Mouse (Mus musculus) testis, postnatal 10 days (tissue): ENCODE data around the gene Fnip1.

Experiments
- DNase-seq: peaks from one replicate; pipeline ENCODE4 v3.0.0; 2021; ENCODE audit warnings: low spot score

Fnip1 gene

GRCm38 (mm10) chr11:54458168-54458567 lies 20.2 kb downstream of the Fnip1 start:
- no peak for DNase-seq

GRCm38 (mm10) chr11:54464557-54465244 lies 26.7 kb downstream of the Fnip1 start:
- DNase-seq = no peak

- DNase-seq = no peak
These were observed 34.2 kb downstream of the Fnip1 start for GRCm38 (mm10) chr11:54472231-54472630.

- DNase-seq = no peak
These were observed 40.4 kb downstream of the Fnip1 start for GRCm38 (mm10) chr11:54478414-54478813.

- DNase-seq = no peak
These were observed 48.0 kb downstream of the Fnip1 start for GRCm38 (mm10) chr11:54486041-54486440.

GRCm38 (mm10) chr11:54491946-54492558 lies 54.1 kb downstream of the Fnip1 start:
- DNase-seq = no peak

GRCm38 (mm10) chr11:54492559-54492958 lies 54.6 kb downstream of the Fnip1 start:
- DNase-seq = no peak

- DNase-seq = no peak
These were observed 61.8 kb downstream of the Fnip1 start for GRCm38 (mm10) chr11:54499838-54500237.

- no peak for DNase-seq
These were observed 64.7 kb downstream of the Fnip1 start for GRCm38 (mm10) chr11:54502546-54503245.

GRCm38 (mm10) chr11:54513584-54513983 lies 75.6 kb downstream of the Fnip1 start:
- no peak for DNase-seq

- no peak for DNase-seq
These were observed 84.0 kb downstream of the Fnip1 start for GRCm38 (mm10) chr11:54521927-54522528.

- DNase-seq = peak; percentile 99
These were observed 84.8 kb downstream of the Fnip1 start, which contains the start of gene Rapgef6 for GRCm38 (mm10) chr11:54522529-54523430. Gene Rapgef6, plus strand, starts transcription at chr11:54522847.

- DNase-seq = no peak
These were observed 85.5 kb downstream of the Fnip1 start for GRCm38 (mm10) chr11:54523431-54524001.

GRCm38 (mm10) chr11:54528002-54528401 lies 90.0 kb downstream of the Fnip1 start:
- DNase-seq = no peak

- no peak for DNase-seq
These were observed 92.4 kb downstream of the Fnip1 start for GRCm38 (mm10) chr11:54530391-54530790.

- no peak for DNase-seq
These were observed 92.9 kb downstream of the Fnip1 start for GRCm38 (mm10) chr11:54530916-54531315.

- DNase-seq = no peak
These were observed 95.8 kb downstream of the Fnip1 start for GRCm38 (mm10) chr11:54533834-54534233.

- DNase-seq = peak; percentile 88
These were observed 96.9 kb downstream of the Fnip1 start for GRCm38 (mm10) chr11:54534871-54535270.

- no peak for DNase-seq
These were observed 101.0 kb downstream of the Fnip1 start for GRCm38 (mm10) chr11:54539031-54539430.

GRCm38 (mm10) chr11:54539486-54539885 lies 101.5 kb downstream of the Fnip1 start:
- DNase-seq = no peak

- DNase-seq = no peak
These were observed 102.3 kb downstream of the Fnip1 start for GRCm38 (mm10) chr11:54540328-54540727.
